Mouse (Mus musculus) 416B (cell line): ENCODE results near the gene Naaladl2.

Source experiments
- DNase-seq: peaks from one replicate; pipeline ENCODE4 v3.0.0; 2011; ENCODE audit warnings: low read depth

The Naaladl2 gene

DNA sequence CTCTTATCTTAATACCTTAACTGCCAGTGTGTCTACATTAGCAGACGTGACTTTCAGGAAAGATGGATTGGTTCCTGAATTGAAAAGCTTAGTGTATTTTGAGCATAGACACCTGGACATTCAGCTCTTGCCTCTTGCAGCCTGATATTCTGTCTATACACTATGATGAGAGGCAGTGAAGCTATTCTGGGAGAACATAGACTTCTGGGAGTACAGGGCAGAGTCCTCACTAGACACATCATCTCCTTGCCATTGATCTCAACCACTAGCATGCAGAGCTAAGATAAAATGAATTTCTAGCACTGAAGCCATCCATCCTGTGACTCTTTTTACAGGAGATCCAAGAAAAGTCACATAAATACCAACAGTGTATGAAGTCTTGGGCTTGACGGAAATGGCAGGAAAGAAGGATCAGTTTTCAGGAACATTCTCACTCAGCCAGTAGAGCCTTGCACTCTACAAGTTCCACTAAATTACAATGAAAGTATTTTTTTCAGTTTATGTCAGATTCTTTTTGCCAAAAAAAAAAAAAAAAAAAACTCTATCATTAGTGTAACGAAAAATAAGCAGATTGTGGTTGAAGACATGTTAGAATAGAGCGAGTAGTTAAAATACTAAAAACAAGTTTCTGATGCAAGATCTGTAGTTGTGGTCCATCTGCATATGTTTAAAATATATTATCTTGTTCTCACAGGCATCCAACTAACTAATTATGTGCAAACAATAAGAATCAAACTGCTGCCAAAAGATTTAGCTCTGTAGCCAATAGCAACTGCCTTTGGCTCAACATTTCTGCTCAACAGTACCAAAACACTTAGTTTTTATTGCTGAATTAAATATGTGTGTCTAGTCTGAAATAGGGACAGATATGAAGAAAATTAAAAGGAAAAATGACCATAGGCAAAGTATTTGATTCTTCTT is 1171.1 kb downstream of the Naaladl2 start:
- DNase-seq: no peak

DNA sequence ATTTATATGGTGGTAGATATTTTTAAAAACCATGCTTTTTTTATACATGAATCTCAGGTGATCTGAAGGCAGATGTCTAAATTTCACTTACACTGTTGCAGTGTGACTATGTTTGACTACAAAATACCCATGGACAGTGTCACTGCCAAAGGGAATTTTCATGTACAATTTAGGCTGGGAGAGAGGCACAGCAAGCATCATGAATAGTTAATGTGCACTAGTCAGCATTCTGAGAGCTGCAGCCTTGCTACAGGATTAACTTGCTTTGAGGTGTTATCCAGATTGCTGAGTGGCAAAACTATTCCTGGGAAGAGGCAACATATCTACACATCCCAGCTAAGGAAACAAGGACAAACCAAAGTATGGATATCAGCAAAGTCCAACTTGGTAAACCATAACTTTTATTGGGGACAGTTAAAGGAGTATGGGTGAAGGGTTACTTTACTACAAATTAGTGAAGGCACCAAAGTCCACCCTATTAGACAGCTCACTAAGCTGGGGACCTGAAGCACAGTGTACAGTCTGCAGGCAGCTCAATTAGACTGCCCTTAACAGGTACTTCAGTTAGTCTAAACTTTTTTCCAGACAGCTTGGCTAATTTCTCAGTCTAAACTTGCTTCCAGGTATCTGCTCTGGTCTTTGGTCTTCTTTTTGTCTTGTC is 1181.0 kb downstream of the Naaladl2 start:
- DNase-seq: no peak

DNA sequence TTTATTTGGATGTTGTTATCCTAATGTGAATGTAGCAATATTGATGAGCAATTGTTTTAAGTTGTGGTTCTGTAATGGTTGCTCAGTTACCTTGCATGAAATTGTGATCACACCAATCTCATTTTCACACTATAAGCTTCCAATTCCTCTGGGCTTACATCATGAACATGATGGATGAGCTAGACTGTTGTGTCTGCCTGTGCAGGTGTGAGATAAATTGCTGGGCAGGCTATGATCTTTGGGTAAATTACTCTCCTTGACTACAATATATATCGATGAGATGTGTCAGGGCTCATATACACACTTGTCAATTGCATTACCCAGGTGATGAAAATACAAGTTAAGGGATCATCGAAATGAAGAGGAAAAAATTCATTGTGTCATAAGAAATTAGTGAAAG is 1197.9 kb downstream of the Naaladl2 start:
- no peak for DNase-seq

DNA sequence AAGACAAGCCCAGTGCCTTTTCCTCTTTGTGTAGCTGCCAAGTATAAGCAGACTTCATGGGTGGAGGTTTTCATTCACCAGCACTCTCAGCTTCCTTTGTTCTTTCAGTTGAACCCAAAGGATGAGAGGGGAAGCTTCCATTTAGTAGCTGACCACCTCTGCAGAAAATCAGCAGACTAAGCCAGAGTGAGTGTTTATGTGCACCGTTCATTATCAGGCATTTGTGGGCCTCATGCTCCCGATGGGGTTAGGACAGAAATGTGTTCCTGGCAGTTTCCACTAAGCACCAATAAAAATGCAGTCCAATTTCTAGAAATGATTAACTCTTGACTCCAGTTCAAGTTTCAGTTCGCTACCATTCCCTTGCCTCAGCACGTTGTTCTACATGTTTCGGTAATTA is 1206.8 kb downstream of the Naaladl2 start:
- DNase-seq: no peak

DNA sequence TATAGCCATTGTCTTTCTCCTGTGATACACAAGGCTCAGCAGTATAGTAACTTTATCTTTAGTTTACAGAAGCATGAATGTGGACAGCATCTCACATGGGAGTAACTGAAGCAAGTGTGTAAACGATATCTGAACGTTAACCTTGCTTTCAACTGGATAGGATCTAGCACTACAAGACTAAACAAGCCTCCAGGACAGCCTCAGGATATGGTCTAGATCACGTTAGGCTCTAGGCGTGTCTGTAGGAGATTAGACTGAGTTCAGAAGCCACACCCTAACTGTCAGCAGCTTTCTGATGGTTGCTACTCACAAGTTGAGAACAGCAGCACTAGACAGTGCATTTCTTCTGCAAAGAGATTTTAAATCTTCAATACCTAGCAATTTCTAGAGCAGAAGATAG is 1216.0 kb downstream of the Naaladl2 start:
- no peak for DNase-seq

DNA sequence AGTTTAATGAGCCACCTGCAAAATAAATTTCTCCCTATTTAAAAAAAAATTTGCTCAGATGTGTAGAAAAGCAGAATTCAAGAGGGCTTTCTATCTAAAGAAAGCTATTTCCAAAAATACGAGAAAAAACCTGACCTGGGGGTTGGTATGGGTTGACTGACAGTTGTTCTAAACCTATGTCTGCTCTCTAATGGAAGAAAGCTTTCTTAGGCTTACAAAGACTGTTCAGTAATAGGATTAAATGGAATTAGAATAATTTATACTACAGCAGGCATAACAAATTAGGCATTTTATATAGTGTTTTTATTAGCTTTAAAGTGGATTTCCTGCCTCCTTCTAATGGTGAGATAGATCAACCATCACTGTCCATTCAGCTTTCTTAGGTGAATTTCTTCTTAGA is 1236.4 kb downstream of the Naaladl2 start:
- DNase-seq: no peak

DNA sequence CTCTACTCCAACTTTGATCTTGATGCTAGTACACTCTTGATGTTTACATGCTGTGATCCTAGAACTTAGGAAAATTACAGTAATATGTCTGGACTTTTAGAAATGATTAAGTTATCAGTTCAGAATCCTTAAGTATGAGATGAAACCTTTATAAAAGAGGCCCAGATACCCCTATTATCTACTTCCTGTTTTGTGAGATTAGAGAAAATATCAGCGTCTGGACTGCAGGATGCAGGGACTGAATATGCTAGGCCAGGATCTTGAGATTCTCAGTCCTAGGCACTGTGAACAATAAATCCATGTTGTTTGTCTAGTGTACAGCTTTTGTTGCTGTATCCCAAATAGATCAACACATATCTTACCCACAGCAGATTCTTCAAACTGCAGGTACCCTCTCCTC is 1278.4 kb downstream of the Naaladl2 start:
- DNase-seq: no peak

DNA sequence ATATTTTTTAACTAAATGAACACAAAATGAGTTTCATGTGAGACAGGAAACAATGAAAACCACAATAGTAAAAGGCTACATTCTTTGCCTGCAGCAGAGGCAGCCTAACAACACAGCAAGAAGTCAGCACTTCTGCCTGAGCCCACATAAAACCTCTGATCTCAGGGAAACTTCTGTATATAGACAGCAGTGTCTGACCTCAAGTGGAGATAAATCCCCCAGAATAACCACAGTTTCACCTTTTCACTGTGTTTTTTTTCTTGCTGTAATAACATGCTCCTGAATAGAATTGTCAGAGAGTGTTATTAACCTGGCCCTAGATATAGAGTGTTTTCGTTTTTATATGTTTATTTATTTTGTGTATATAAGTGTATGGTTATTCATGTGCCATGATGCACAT is 1286.8 kb downstream of the Naaladl2 start:
- no peak for DNase-seq

DNA sequence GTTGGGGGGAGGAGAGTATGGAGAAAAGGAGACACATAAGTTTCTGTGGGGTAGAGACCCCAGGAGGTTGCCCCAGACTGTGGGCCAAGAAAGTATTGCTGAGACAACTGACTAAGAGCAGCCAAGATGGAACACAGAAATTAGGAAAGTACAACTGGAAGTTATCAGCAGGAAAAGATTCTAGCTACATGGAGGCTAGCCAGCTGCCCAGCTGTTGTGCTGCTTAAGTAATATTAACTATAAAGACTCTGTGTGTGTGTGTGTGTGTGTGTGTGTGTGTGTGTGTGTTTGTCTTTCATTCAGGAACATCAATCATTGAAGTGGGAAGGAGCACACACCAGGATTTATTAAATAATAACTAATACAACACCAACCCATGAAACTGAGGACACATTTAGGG is 1326.5 kb downstream of the Naaladl2 start:
- no peak for DNase-seq

DNA sequence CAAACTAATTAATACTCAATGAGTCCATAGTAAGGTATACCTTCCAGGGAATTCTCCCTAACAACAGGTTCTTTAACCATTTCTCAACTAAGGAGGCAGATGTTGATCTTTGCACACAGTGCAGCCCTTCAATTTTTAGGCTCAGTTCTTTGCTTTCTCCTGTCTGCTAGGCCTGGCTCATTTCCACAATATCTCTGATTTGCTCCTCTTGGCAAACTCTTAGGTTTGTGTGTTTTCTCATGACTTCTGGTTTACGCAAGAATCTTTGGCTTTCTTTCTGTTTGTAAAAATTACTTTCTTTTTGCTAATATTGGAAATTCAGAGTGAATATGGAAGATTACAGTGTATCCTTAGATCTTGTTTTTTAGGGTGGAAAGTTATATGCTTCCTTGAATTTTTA is 1385.3 kb downstream of the Naaladl2 start:
- DNase-seq: no peak
